Mouse (Mus musculus) megakaryocyte progenitor cell, adult 5-6 weeks (primary cell): Measurements from ENCODE around the gene Slc35g1. TPM values are rescaled to one million over a fixed set of nuclear protein-coding genes. Genes with fewer than 3 reads are reported as not detected.

Experiments used
- ATAC-seq: replicated peaks from 2 replicates; pipeline ENCODE4 v1.8.0; 2016; ENCODE audit warnings: mild to moderate bottlenecking, moderate TSS enrichment, inconsistent platforms; ENCODE audit not compliant: poor library complexity
- total RNA-seq, 2 experiments: library from RNA; stranded (forward) in 1 of 2; stranded (reverse) in 1 of 2; fragments of 157-497, 149-512 nt in 1 of 2; fragments of 200-1000 nt in 1 of 2; gene quantifications; 2 replicates each; pipeline versions ENCODE4 v1.2.3 to v1.2.4; 2015 to 2017

The Slc35g1 gene
- total RNA-seq, 2 experiments from 2014 or later = 10.2 to 14.3 TPM

DNA sequence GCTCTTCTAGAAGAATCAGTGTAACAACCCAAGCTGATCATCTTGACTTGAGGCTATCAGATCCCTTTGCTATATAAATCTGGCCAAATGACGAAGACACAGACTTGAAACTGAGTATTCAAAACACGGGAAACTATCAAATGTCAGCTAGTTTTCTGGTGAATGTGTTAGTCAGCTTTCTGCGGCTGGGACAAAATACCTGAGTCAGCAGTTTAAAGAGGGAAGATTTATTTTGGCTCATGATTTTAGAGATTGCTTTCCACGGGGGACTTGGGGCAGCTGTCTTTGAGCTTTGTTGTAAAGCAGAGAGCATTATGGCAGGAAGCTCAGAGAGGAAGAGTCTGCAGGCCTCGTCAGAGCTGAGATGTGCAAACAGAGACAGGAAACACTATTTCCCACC, 50.0 kb downstream of the Slc35g1 start:
- no peak for ATAC-seq

Other genes with a start within 250 kb of the Slc35g1 start
- gene Fra10ac1, start 171.8 kb upstream of the Slc35g1 start, total RNA-seq (2015) = 31.1 and 33.8 TPM in 2 replicates
- gene Fra10ac1, start 171.8 kb upstream of the Slc35g1 start, total RNA-seq (2017) = 38.8 and 52.2 TPM in 2 replicates
- 0.02 TPM in 1 of 2 replicates, not detected in the other for gene Lgi1, start 131.4 kb upstream of the Slc35g1 start, total RNA-seq (2015)
- gene Lgi1, start 131.4 kb upstream of the Slc35g1 start, total RNA-seq (2017) = not detected in 2 replicates
- gene Plce1, start 85.1 kb downstream of the Slc35g1 start, total RNA-seq (2015) = not detected in 2 replicates
- 0.08 TPM in 1 of 2 replicates, not detected in the other for gene Plce1, start 85.1 kb downstream of the Slc35g1 start, total RNA-seq (2017)